Mouse (Mus musculus): ENCODE measurements around the gene Vsnl1.

GRCm38 (mm10) chr12:11367099-11367765 is 69.2 kb downstream of the Vsnl1 start:
- TF ChIP-seq POLR2A (IDR thresholded peaks at IDR 0.05; ENCODE audit: insufficient read depth, low read length), result no peak
- TF ChIP-seq EP300 (IDR thresholded peaks at IDR 0.05; ENCODE audit: insufficient read depth, low read depth, low read length), result no peak
- no peak for TF ChIP-seq CTCF (IDR thresholded peaks at IDR 0.05; ENCODE audit: low read depth, low read length)

Measured in ES-Bruce4 (cell line).